Mouse (Mus musculus) C2C12 (cell line): ENCODE measurements around the gene Plekha3. TPM values are rescaled to one million over a fixed set of nuclear protein-coding genes. Genes with fewer than 3 reads are reported as not detected.
A peak's percentile ranks its signal among the peaks of the same experiment; 100 is the strongest.

Experiments
- H3K27me3 ChIP-seq: one replicate; pipeline ENCODE4 v1.6.1; 2011; ENCODE audit not compliant: control insufficient read depth, insufficient read depth, insufficient read length
- H3K36me3 ChIP-seq: one replicate; pipeline ENCODE4 v1.6.1; 2011; ENCODE audit not compliant: control insufficient read depth, insufficient read depth
- H3K4me3 ChIP-seq: one replicate; pipeline ENCODE4 v1.5.1; 2011; ENCODE audit warnings: mild to moderate bottlenecking, control low read depth; ENCODE audit not compliant: poor library complexity, insufficient read depth, severe bottlenecking
- H3K79me2 ChIP-seq: one replicate; pipeline ENCODE4 v1.6.1; 2011; ENCODE audit not compliant: control insufficient read depth, insufficient read depth
- H3K79me3 ChIP-seq: one replicate; pipeline ENCODE4 v1.6.1; 2011; ENCODE audit warnings: low read depth, control low read depth
- H3ac ChIP-seq: one replicate; pipeline ENCODE3; 2011; ENCODE audit warnings: low read depth; ENCODE audit not compliant: control insufficient read depth, insufficient read length
- CEBPB ChIP-seq: IDR thresholded peaks from one replicate; pipeline ENCODE4 v1.6.1; 2011; ENCODE audit warnings: low read depth, mild to moderate bottlenecking, control low read depth, moderate library complexity
- CTCF ChIP-seq: IDR thresholded peaks from one replicate; pipeline ENCODE4 v1.5.1; 2011; ENCODE audit not compliant: control insufficient read depth, insufficient read depth, insufficient read length
- FOSL1 ChIP-seq: IDR thresholded peaks from one replicate; pipeline ENCODE4 v1.8.0; 2011; ENCODE audit warnings: mild to moderate bottlenecking, low read length; ENCODE audit not compliant: poor library complexity, insufficient read depth, severe bottlenecking
- MAX ChIP-seq: IDR thresholded peaks from one replicate; pipeline ENCODE4 v1.6.1; 2011; ENCODE audit warnings: mild to moderate bottlenecking, control low read depth
- MYOD1 ChIP-seq: IDR thresholded peaks from one replicate; pipeline ENCODE4 v1.6.1; 2011; ENCODE audit warnings: low read depth; ENCODE audit not compliant: control insufficient read depth, insufficient read length
- MYOG ChIP-seq: IDR thresholded peaks from one replicate; pipeline ENCODE4 v1.6.1; 2011; ENCODE audit not compliant: control insufficient read depth, insufficient read length; ENCODE audit errors: extremely low read depth
- USF1 ChIP-seq: IDR thresholded peaks from one replicate; pipeline ENCODE4 v1.6.1; 2011; ENCODE audit warnings: low read depth, mild to moderate bottlenecking, control low read depth, moderate library complexity
- long read RNA-seq, 2 experiments: library from polyadenylated mRNA; unstranded; transcript quantifications; one replicate each; pipeline ENCODE4 v2.0.0; 2019 to 2020
- polyA plus RNA-seq: library from polyadenylated mRNA; unstranded; fragments of >200 nt; fragmentation: generic; extraction: Trizol; gene quantifications from one replicate; pipeline ENCODE4 v1.2.1, GENCODE M21; 2012; ENCODE audit warnings: missing spikeins

The Plekha3 gene
- 22.0 TPM for polyA plus RNA-seq
- long read RNA-seq, experiment 1, partial matches to known transcripts, result 1 of 1 reads
- long read RNA-seq, experiment 1, other reads (novel, unspliced or antisense), result 0 of 1 reads
- long read RNA-seq, experiment 2, partial matches to known transcripts, result 3 of 4 reads
- long read RNA-seq, experiment 2, other reads (novel, unspliced or antisense), result 1 of 4 reads

- Histone ChIP-seq H3K79me3 (peaks cover 43% of the 10 kb centered on the region), H3K79me2 (peaks cover 55% of the 10 kb centered on the region), H3ac (peak within 1 kb of the TSS; percentile 85), H3K36me3 (peaks cover 21% of the 10 kb centered on the region), H3K4me3 (peak within 1 kb of the TSS; percentile 68), H3K27me3 (no peaks in the 10 kb centered on the region)
- TF ChIP-seq CTCF (no peak), MAX (peak; percentile 71), USF1 (no peak)
These were observed at the start of gene Plekha3 for GRCm38 (mm10) chr2:76674725-76675427. Plekha3 (plus strand) TSS chr2:76675281.

- no peak overlapping the region for H3ac ChIP-seq
- no peaks in the 10 kb centered on the region for H3K79me2 ChIP-seq
- TF ChIP-seq MYOG (no peak), USF1 (no peak), FOSL1 (no peak), CEBPB (no peak), MAX (no peak)
- H3K4me3 ChIP-seq, result no peak overlapping the region
- H3K79me3 ChIP-seq, result no peaks in the 10 kb centered on the region
- H3K36me3 ChIP-seq, result peaks cover 13% of the 10 kb centered on the region
- no peaks in the 10 kb centered on the region for H3K27me3 ChIP-seq
These were observed 44.8 kb upstream of the Plekha3 start for GRCm38 (mm10) chr2:76630293-76630692.

GRCm38 (mm10) chr2:76631600-76631999 is 43.5 kb upstream of the Plekha3 start:
- H3K36me3 ChIP-seq, result peaks cover 26% of the 10 kb centered on the region
- H3ac ChIP-seq, result no peak overlapping the region
- H3K79me3 ChIP-seq, result no peaks in the 10 kb centered on the region
- no peak overlapping the region for H3K4me3 ChIP-seq
- H3K27me3 ChIP-seq, result no peaks in the 10 kb centered on the region
- H3K79me2 ChIP-seq, result no peaks in the 10 kb centered on the region
- TF ChIP-seq USF1 (no peak), MYOD1 (no peak), CTCF (no peak), FOSL1 (no peak), MYOG (no peak), CEBPB (no peak), MAX (no peak)

- Histone ChIP-seq H3ac (no peak overlapping the region), H3K36me3 (peaks cover 50% of the 10 kb centered on the region), H3K27me3 (no peaks in the 10 kb centered on the region), H3K79me2 (no peaks in the 10 kb centered on the region), H3K79me3 (no peaks in the 10 kb centered on the region), H3K4me3 (no peak overlapping the region)
- no peak for TF ChIP-seq CTCF
- TF ChIP-seq USF1, result no peak
- TF ChIP-seq FOSL1, result no peak
- TF ChIP-seq MYOG, result no peak
- no peak for TF ChIP-seq MYOD1
- TF ChIP-seq MAX, result no peak
- TF ChIP-seq CEBPB, result no peak
These were observed 35.4 kb upstream of the Plekha3 start for GRCm38 (mm10) chr2:76639637-76640036.

- TF ChIP-seq USF1, result no peak
- TF ChIP-seq CEBPB, result no peak
- no peak for TF ChIP-seq MYOG
- TF ChIP-seq MAX, result no peak
- no peak for TF ChIP-seq FOSL1
- no peak for TF ChIP-seq MYOD1
- no peak for TF ChIP-seq CTCF
- no peaks in the 10 kb centered on the region for H3K27me3 ChIP-seq
- peaks cover 28% of the 10 kb centered on the region for H3K36me3 ChIP-seq
- H3K79me2 ChIP-seq, result peaks cover 8% of the 10 kb centered on the region
- H3ac ChIP-seq, result no peak overlapping the region
- H3K4me3 ChIP-seq, result no peak overlapping the region
- H3K79me3 ChIP-seq, result no peaks in the 10 kb centered on the region
These were observed 31.3 kb upstream of the Plekha3 start for GRCm38 (mm10) chr2:76643801-76644200.

- TF ChIP-seq MYOG (no peak), CEBPB (no peak), CTCF (no peak), USF1 (no peak), MYOD1 (no peak), FOSL1 (no peak), MAX (no peak)
- Histone ChIP-seq H3K4me3 (peak overlapping the region; percentile 52), H3K79me2 (peaks cover 8% of the 10 kb centered on the region), H3K27me3 (no peaks in the 10 kb centered on the region), H3K79me3 (no peaks in the 10 kb centered on the region), H3ac (peak overlapping the region; percentile 83), H3K36me3 (peaks cover 8% of the 10 kb centered on the region)
These were observed 27.6 kb upstream of the Plekha3 start for GRCm38 (mm10) chr2:76647441-76647869.
